Mouse (Mus musculus): ENCODE measurements at regions not wholly inside any gene's neighbourhood (a gene's known extent, or its start where the extent isn't known, plus 50 kb on each side); places are given as distances from the start of the nearest gene placed in this dataset.
"Not testable (repeated sequence)": the region's sequence is repeated elsewhere in the genome, so short reads cannot be mapped to it uniquely, and the experiment has no call there.

DNA sequence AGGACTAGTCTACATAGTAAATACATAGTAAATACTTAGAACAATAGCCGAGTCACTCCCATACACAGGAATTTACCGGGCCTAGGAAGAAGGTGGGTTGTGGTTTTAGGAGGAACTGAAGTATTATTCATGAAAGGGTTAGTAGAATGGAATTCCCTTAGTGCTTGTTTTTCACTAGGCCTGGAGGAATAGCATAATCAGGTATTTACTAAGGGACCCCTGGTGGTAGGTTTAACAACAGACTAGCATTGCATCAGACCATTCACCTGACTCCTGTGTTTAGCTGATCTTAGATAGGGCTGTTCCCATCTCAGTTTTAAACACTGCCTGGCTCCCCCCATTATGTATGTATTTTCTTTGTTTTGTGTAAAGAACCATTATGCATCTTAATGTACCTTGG, 339.0 kb downstream of the Dync2h1 start:
- not testable (repeated sequence) for DNase-seq (ENCODE audit: low spot score in 2 of 2)

DNA sequence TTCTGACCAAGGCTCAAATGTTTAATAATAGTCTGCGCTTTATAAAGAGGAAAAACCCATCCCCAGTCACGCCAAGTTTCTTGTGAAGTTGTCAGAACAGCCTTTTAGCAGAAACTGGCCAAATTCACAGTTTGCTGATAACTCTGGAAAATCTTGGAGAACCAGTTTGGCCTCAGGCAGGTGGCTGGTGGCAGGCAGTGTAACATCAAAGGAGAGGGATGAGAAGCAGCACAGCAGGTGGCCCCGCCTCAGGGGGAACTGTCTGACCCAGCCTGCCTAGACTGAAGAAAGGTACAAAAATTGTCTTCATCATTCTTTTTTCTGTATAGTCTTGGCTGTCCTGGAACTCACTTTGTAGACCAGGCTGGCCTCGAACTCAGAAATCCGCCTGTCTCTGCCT, 349.3 kb downstream of the Dync2h1 start:
- DNase-seq (ENCODE audit: low spot score in 2 of 2), result not testable (repeated sequence)

GRCm38 (mm10) chr9:6834470-6834869, 349.8 kb downstream of the Dync2h1 start:
- DNase-seq (ENCODE audit: low spot score in 2 of 2), result no peak

GRCm38 (mm10) chr9:6832862-6833261, 351.4 kb downstream of the Dync2h1 start:
- no peak for DNase-seq (ENCODE audit: low spot score in 2 of 2)

DNA sequence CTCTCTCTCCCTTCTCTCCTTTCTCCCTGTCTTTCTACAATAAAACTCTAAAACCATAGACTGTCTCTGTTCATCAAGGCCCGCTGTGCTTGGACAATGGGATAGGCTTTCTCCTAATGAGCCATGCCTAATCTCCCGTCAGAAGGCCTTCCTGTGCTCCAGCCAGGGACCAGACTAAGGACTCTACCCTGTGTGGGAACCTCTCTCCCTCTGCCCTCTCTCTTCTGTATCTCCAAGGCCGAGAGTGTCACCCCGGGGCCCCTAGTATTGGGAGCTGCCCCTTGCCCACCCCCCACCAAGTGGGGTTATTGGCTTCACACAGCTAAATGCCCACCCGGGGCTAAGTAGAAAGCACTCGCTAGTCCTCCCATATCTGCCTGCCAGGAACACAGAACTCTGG, 352.6 kb downstream of the Dync2h1 start:
- not testable (repeated sequence) for DNase-seq (ENCODE audit: low spot score in 2 of 2)

- no peak for DNase-seq (ENCODE audit: low spot score in 2 of 2)
Observed at GRCm38 (mm10) chr9:6826581-6826980, 357.7 kb downstream of the Dync2h1 start.

- DNase-seq (ENCODE audit: low spot score in 2 of 2), result no peak
Observed at GRCm38 (mm10) chr9:6825609-6826008, 358.6 kb downstream of the Dync2h1 start.

GRCm38 (mm10) chr9:6823946-6824345, 360.3 kb downstream of the Dync2h1 start:
- not testable (repeated sequence) for DNase-seq (ENCODE audit: low spot score in 2 of 2)

- DNase-seq (ENCODE audit: low spot score in 2 of 2), result no peak
Observed at GRCm38 (mm10) chr9:6823536-6823935, 360.7 kb downstream of the Dync2h1 start.

GRCm38 (mm10) chr9:6776671-6777070, 407.6 kb downstream of the Dync2h1 start:
- DNase-seq (ENCODE audit: low spot score in 2 of 2), result no peak

DNA sequence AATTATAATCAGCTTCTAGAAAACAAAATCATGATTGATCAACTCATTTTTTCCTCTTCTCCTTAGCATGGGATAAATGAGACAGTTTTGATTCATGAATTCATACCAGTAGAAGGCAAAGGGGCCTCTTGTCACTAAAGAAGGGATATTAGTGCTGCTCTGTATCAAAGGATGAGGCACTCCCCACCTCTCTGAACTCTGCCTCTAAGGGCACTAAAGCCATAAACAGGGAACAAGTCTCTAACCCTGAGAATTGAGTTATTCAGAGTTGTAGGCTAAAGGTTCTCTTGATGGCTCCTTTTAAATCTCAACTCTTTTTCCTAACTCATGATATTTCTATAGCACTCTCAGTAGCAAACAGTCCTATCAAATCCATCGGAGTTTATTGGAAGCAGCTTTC, 442.8 kb downstream of the Dync2h1 start:
- DNase-seq (ENCODE audit: low spot score in 2 of 2), result no peak

- DNase-seq (ENCODE audit: low spot score in 2 of 2), result no peak
Observed at GRCm38 (mm10) chr9:6736411-6736810, 447.8 kb downstream of the Dync2h1 start.

GRCm38 (mm10) chr9:6726411-6726810, 456.8 kb upstream of the Ddi1 start:
- DNase-seq (ENCODE audit: low spot score in 2 of 2), result no peak

DNA sequence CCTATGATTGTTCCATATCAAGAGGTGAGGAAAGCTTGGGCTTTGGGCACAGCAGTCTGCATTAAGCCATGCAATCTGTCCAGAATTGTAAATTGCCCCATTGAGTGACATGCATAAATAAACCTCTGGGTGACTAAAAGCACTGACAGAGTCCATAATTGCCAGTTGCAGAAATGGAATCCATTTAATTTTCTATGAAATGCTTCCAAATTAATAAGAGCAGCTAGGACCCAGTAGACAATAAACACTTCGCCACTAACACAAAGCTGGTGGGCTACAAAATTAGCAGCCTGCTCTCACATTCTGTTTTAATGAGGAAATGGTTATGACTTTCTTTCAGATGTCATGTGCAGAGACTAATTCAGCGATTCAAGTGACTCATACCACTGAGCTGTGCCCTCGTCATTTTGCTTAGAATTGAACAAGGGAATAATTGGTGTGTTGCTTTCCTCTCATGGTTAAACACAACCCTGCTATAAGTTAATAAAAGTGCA, 407.6 kb upstream of the Ddi1 start:
- no peak for DNase-seq (ENCODE audit: low spot score in 2 of 2)

GRCm38 (mm10) chr9:6668001-6668969, 398.6 kb upstream of the Ddi1 start:
- DNase-seq (ENCODE audit: low spot score in 2 of 2), result peak; percentile 34 to 55

DNA sequence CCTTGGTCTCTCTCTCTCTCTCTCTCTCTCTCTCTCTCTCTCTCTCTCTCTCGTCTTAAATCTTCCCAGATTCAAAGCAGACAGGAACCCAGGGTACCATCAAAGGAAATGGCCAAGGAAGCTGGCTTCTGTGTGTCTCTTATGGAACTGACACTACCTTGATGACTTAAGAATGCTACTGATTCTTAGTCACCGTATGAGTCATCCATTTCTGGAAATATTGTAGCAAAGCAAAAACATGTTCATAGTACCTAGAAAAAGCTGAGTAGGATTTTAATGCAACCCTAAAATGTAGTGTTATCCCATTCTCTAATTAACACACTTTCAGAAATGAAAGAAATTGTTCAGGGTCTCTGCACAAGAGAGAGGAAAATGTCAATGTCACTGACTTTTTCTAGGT, 396.0 kb upstream of the Ddi1 start:
- no peak for DNase-seq (ENCODE audit: low spot score in 2 of 2)

GRCm38 (mm10) chr9:6652267-6652994, 382.8 kb upstream of the Ddi1 start:
- DNase-seq (ENCODE audit: low spot score in 2 of 2), result no peak

GRCm38 (mm10) chr9:6651572-6652236, 382.1 kb upstream of the Ddi1 start:
- DNase-seq (ENCODE audit: low spot score in 2 of 2), result no peak

DNA sequence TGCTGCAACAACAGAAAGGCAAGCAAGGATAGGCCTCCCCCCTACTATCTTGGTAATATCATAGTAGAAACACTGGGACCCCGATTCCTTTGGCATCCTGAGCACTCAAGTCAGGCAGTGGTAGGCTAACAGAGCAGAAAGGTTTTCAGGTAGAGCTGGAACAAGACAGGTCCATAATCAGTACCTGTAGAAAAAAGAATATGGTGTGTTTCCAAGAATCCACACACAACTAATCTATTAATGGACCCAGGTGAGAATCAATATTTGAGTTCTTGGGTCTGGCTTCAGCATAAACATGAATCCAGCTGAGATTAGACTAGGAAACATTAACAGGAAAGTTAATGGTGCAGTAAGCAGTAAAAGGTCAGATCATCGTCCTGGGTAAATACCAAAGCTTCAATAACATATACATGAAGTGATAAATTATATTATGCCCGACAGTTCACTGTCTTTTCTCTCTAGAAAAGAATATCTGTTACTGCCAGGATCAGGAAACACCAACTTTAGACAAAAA, 376.2 kb upstream of the Ddi1 start:
- DNase-seq (ENCODE audit: low spot score in 2 of 2), result no peak

GRCm38 (mm10) chr9:6645321-6645720, 375.7 kb upstream of the Ddi1 start:
- DNase-seq (ENCODE audit: low spot score in 2 of 2), result no peak

DNA sequence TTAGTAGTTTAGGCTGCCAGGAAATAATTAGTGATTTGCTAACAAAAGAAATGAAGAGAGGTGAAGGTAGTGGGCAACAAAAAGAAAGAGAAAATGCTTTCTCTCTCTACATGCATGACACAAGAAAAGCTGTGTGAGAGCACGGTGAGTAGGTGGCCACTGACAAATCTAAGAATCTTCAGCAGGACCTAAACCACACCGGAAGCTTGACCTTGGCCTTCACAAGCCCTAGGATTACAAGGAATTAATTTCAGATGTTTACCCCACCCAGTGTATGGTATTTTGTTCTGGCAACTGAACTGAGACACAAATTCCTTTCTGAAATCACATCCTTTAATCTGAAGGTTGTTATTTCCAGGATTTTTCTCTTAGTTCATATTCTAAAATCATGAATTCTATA, 347.5 kb upstream of the Ddi1 start:
- DNase-seq (ENCODE audit: low spot score in 2 of 2), result no peak

GRCm38 (mm10) chr9:6609284-6609627, 339.6 kb upstream of the Ddi1 start:
- DNase-seq (ENCODE audit: low spot score in 2 of 2), result no peak
